Mouse (Mus musculus): ENCODE measurements around the gene Cand1.

- TF ChIP-seq TCF12 (IDR thresholded peaks at IDR 0.05; ENCODE audit: insufficient read depth, poor library complexity, severe bottlenecking) = no peak
- TF ChIP-seq MYOG (IDR thresholded peaks at IDR 0.05; ENCODE audit: control insufficient read depth in 1 of 3, insufficient read depth in 1 of 3, insufficient read length in 2 of 3, low read depth in 2 of 3) = no peak
- no peak for TF ChIP-seq POLR2AphosphoS2 (IDR thresholded peaks at IDR 0.05; ENCODE audit: insufficient read length, low read depth)
- TF ChIP-seq POLR2A (IDR thresholded peaks at IDR 0.05; ENCODE audit: insufficient read length, low read depth) = no peak
- no peak for TF ChIP-seq USF1 (IDR thresholded peaks at IDR 0.05; ENCODE audit: low read depth)
- TF ChIP-seq MYOD1 (IDR thresholded peaks at IDR 0.05; ENCODE audit: control insufficient read depth in 1 of 3, insufficient read length in 2 of 3, low read depth in 2 of 3) = no peak
- no peak for TF ChIP-seq MAX (IDR thresholded peaks at IDR 0.05; ENCODE audit: low read depth)
- TF ChIP-seq REST (IDR thresholded peaks at IDR 0.05; ENCODE audit: insufficient read depth, insufficient read length) = no peak
- TF ChIP-seq E2F4 (IDR thresholded peaks at IDR 0.05; ENCODE audit: insufficient read depth) = no peak
Measured at GRCm38 (mm10) chr10:119205229-119205628, 34.6 kb downstream of the Cand1 start.

Measured in myocyte (in vitro differentiated cells).